Mouse (Mus musculus) neural tube, embryonic 14.5 days (tissue): ENCODE results near the gene Zfp605. TPM values are rescaled to one million over a fixed set of nuclear protein-coding genes. Genes with fewer than 3 reads are reported as not detected.

Experiments used
- polyA plus RNA-seq: library from polyadenylated mRNA; unstranded; fragments of >200 nt; fragmentation: Nextera tagmentation; extraction: Ambion mirVana; gene quantifications from 2 replicates; pipeline ENCODE4 v1.2.1, GENCODE M21; 2014

Zfp605 gene
- polyA plus RNA-seq, 1 experiment from 2014 or later, result 17.1 TPM

Other genes with a start within 250 kb of the Zfp605 start
- gene Gm15446, start 186.7 kb upstream of the Zfp605 start, polyA plus RNA-seq, result 0.59 and 0.76 TPM in 2 replicates
- 29.8 and 30.8 TPM in 2 replicates for gene Zfp932, start 113.6 kb upstream of the Zfp605 start, polyA plus RNA-seq
- gene Gm17655, start 37.6 kb upstream of the Zfp605 start, polyA plus RNA-seq, result 5.3 and 7.5 TPM in 2 replicates
- gene Gm35315, start 15.7 kb upstream of the Zfp605 start, polyA plus RNA-seq, result 0.33 and 0.50 TPM in 2 replicates
- 2.0 and 2.7 TPM in 2 replicates for gene Plcxd1, start 10.1 kb upstream of the Zfp605 start, polyA plus RNA-seq
- 57.3 and 61.5 TPM in 2 replicates for gene Gtpbp6, start 1.9 kb upstream of the Zfp605 start, polyA plus RNA-seq
- 101 and 108 TPM in 2 replicates for gene Chfr, start 25.8 kb downstream of the Zfp605 start, polyA plus RNA-seq
- gene Golga3, start 66.6 kb downstream of the Zfp605 start, polyA plus RNA-seq, result 30.4 and 31.5 TPM in 2 replicates
- 30.4 and 33.8 TPM in 2 replicates for gene Ankle2, start 120.9 kb downstream of the Zfp605 start, polyA plus RNA-seq
- gene Pgam5, start 159.8 kb downstream of the Zfp605 start, polyA plus RNA-seq, result 111 and 113 TPM in 2 replicates
- 10.0 and 11.9 TPM in 2 replicates for gene Pxmp2, start 176.1 kb downstream of the Zfp605 start, polyA plus RNA-seq
- gene Pole, start 176.2 kb downstream of the Zfp605 start, polyA plus RNA-seq, result 5.9 and 8.2 TPM in 2 replicates
- gene P2rx2, start 233.1 kb downstream of the Zfp605 start, polyA plus RNA-seq, result 9.0 and 10.0 TPM in 2 replicates
- not detected in 2 replicates for gene Lrcol1, start 234.6 kb downstream of the Zfp605 start, polyA plus RNA-seq